Mouse (Mus musculus) frontal cortex, adult 2 months (tissue): Measurements from ENCODE around the gene Endou. TPM values are rescaled to one million over a fixed set of nuclear protein-coding genes. Genes with fewer than 3 reads are reported as not detected.

Experiments used
- DNase-seq, 2 experiments: peaks; one replicate each; pipeline ENCODE4 v3.0.0; 2022; ENCODE audit warnings: low spot score in 1 of 2; ENCODE audit errors: extremely low spot score in 1 of 2
- polyA plus RNA-seq: library from polyadenylated mRNA; depleted of rRNA; stranded (reverse); fragments of >200 nt; gene quantifications from 2 replicates; pipeline ENCODE4 v1.2.3, GENCODE M21; 2012

The Endou gene
- polyA plus RNA-seq, 1 experiment: 1.0 TPM

- DNase-seq: peak in 1 of 2 experiments; percentile 66
Measured at GRCm38 (mm10) chr15:97760006-97760405, 28.9 kb upstream of the Endou start.

GRCm38 (mm10) chr15:97755361-97755760 lies 24.2 kb upstream of the Endou start:
- DNase-seq: no peak

GRCm38 (mm10) chr15:97754476-97754875 lies 23.3 kb upstream of the Endou start:
- DNase-seq: no peak

- DNase-seq: no peak
Measured at GRCm38 (mm10) chr15:97752491-97752890, 21.4 kb upstream of the Endou start.

DNA sequence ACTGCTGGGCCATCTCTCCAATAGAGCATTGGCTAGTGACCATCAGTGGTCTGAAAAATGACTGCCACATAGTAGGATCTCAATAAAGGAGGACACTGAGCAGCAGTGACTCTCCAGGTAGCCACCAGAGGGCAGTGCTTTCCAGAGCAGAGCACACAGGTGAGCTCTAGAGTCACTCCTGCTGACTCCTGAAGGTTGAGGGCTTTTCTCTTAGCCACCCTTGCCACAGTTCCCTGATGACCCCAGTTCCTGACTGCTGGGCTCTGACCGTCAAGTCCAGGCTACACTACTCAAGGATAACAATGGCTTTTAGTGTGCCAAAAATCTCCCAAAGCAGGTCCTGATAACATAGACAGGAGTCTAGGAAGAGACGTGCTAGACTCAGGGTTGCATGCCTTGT lies 20.5 kb upstream of the Endou start:
- no peak for DNase-seq

GRCm38 (mm10) chr15:97750697-97751096 lies 19.6 kb upstream of the Endou start:
- peak; percentile 77 to 82 for DNase-seq

GRCm38 (mm10) chr15:97749841-97750240 lies 18.7 kb upstream of the Endou start:
- DNase-seq: no peak

DNA sequence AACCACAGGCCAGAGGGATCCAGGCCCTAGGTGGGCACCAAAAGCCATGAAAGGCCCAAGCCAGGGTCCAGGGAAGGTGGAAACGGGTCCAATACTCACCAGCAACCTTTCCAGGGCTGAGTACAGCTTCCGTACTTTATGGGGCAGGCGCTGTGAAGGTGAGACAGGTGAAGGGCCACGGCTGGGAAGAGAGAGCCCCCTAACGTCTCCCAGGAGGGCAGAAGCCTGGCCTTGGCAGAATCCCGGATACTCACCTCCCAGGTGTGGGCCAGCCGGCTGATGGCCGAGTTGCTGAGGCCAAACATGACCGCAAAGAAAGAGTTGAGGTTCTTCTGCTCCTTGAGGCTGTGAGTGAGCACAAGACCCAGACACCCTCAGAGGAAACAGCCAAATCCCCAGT lies 18.3 kb upstream of the Endou start:
- no peak for DNase-seq

- no peak for DNase-seq
Measured at GRCm38 (mm10) chr15:97748964-97749363, 17.8 kb upstream of the Endou start.

DNA sequence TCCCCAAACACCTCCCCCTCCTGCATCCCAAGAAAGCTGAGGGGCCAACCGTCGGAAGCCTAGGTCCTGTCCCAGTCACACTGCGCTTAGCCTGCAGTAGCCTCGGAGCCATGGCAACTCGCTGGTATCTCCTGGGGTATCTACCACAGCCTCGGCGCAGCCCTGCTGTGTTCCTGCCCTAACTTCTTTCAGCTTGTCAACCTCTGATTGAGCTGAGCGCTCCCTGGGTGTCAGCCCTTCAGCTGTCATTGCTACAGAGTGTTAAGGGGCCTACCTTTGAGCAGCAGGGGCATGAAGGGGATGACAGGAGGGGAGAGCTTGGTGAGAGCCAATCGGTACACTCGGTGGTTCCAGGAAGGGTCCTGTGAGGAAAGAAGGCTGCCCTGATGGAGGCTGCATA lies 17.2 kb upstream of the Endou start:
- DNase-seq: no peak

DNA sequence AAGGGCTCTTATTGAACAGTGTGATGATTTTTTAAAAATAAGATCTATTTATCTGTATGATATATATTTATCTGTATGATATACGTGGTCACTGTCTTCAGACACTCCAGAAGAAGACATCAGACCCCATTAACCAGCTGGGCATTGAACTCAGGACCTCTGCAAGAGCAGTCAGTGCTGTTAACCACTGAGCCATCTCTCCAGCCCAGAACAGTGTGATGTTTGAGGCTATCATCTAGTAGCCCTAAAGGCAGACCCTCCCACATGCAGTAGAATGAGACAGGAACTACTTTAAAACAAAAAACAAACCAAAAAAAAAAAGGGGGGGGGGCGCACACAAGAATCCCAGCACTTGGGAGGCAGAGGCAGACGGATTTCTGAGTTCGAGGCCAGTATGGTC lies 16.3 kb upstream of the Endou start:
- no peak for DNase-seq

- DNase-seq: no peak
Measured at GRCm38 (mm10) chr15:97746748-97747147, 15.6 kb upstream of the Endou start.

DNA sequence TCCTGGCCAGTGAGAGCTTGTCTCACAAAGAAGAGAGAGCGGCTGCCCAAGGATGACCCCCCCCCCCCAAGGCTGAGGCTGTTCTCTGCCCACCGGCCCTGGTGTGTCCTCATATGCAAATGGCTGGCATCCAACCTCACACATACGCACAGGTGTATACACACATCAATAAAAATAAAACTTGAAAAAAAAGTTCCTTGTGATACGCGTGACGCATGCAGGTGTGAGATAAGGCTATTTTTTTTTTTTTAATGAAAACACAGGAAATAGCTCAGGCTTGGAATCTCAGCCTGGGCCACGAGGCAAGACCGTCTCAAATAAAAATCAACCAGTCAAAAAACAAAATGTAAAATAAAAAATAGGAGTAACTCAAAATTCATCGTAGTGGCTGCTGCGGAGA lies 15.1 kb upstream of the Endou start:
- no peak for DNase-seq

- no peak for DNase-seq
Measured at GRCm38 (mm10) chr15:97745331-97745730, 14.2 kb upstream of the Endou start.

GRCm38 (mm10) chr15:97744930-97745329 lies 13.8 kb upstream of the Endou start:
- no peak for DNase-seq

DNA sequence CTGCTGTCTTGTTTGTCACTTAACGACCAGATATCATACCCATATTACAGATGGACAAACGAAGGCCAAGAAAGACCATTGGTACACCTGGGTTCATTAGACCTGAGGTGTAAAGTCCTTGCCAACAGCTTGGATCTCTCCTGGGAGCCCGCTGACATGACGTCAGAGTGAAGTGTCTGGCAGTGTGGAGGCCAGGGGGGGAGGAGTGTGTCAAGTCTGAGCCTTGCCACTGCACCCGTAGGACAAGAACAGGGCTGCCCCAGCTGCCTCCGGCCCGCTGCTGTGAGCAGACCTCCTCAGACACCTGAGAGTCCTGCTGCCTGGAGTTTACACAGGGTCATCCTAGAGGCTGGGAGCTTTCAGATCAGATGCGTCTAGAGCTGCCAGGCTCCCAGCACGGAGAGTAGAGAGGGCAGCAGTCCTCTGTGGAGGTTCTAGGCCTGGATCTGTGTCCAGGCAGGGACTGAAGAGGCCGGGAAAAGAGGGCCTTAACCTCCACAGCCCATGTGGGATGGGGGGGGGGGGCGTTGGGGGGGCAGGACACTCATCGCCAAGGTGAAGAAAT lies 12.9 kb upstream of the Endou start:
- DNase-seq: no peak

DNA sequence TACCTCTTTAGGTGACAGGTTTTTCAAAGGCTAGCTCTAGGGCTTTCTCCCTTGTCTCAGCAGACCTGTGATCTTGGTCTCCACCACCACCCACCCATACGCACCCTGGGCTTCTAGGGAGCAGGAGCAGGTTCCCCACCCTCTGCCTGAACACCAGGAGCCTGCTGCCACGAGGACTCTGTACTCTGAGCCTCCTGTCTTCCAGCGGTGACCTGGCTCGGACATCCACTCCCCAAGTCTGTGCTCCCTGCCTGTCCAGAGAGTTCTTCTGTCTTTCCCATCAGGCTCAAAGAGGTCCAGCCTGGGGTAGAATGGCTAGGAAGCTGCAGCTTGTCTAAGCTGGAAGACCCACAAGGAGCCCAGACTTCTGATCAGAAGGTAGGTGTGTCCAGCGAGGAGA lies 12.1 kb upstream of the Endou start:
- no peak for DNase-seq

DNA sequence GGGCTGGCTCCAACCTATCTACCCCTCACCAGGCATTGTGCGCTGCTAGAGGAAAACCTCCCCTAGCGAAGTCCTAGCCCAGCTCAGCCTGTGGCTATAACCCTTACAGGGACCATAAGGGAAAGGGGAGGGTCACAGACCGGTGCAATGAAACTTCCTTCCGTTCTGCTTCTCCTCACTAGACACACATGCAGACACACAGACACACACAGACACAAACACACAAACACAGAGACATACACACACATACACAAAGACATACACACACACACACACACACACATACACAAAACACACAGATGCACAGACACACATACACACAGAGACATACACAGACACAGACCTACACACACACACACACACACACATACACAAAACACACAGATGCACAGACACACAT lies 11.5 kb upstream of the Endou start:
- DNase-seq: no peak

GRCm38 (mm10) chr15:97742074-97742473 lies 10.9 kb upstream of the Endou start:
- no peak for DNase-seq

DNA sequence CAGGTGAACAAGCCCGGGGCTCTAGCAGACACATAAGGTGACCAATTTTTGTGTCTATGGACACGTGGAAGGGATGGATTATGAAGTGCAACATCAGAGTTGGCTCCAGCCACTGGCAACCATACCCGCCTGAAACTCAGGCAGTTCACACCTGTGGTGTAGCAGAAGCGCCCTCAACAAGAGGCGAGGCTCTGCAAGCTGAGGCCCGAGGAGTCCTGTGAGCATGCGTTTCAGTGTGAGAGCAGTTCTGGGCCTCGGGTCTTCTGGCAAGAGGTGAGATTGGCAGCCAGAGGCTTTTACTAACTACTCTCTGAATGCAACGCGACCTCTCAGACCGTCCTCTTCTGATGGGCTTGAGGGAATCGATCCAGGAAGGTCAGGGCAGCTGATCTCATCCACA lies 10.5 kb upstream of the Endou start:
- no peak for DNase-seq

- DNase-seq: no peak
Measured at GRCm38 (mm10) chr15:97740283-97740732, 9.2 kb upstream of the Endou start.

DNA sequence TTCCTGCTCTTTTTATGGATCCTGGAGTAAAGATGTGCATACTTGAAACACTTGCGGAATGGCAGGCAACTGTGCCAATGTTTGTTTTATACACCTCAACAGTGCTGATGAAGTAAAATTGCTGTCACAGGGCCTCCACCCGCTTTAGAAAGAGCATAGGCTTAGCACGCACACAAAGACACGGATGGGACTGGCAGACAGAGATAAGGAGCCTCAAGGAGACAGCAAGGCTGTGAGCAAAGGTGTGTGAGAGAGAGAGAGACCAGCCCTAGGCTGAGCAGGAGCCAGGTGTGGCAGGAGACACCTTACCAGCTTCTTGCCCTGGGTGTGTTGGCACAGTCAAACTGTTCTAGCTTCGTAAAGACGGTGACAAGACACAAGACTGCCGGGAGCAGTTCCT lies 7.8 kb upstream of the Endou start:
- DNase-seq: no peak

- DNase-seq: no peak
Measured at GRCm38 (mm10) chr15:97731988-97732387, 849 bp upstream of the Endou start.
